Mouse (Mus musculus) neural tube, embryonic 12.5 days (tissue): ENCODE data around the gene 4930524B15Rik. TPM values are rescaled to one million over a fixed set of nuclear protein-coding genes. Genes with fewer than 3 reads are reported as not detected.
"Not testable (repeated sequence)": the region's sequence is repeated elsewhere in the genome, so short reads cannot be mapped to it uniquely, and the experiment has no call there.

Source experiments
- ATAC-seq: fragments of 200-750 bp; cut with Nextera tagmentation; 2 replicates; pipeline ENCODE4 v1.8.0; 2017; ENCODE audit warnings: low read depth, mild to moderate bottlenecking, moderate TSS enrichment, moderate library complexity; ENCODE audit not compliant: low FRiP score
- H3K27ac ChIP-seq: fragments of 300-500 bp; sonication (generic); 2 replicates; pipeline ENCODE4 v1.5.1; 2016
- H3K27me3 ChIP-seq: fragments of 300-500 bp; sonication (generic); replicated peaks from 2 replicates; pipeline ENCODE4 v1.6.1; 2016; ENCODE audit warnings: mild to moderate bottlenecking
- H3K36me3 ChIP-seq: fragments of 300-500 bp; sonication (generic); 2 replicates; pipeline ENCODE4 v1.6.1; 2016; ENCODE audit warnings: mild to moderate bottlenecking
- H3K4me1 ChIP-seq: fragments of 300-500 bp; sonication (generic); 2 replicates; pipeline ENCODE4 v1.6.1; 2016
- H3K4me2 ChIP-seq: fragments of 300-500 bp; sonication (generic); replicated peaks from 2 replicates; pipeline ENCODE4 v1.6.1; 2016; ENCODE audit warnings: mild to moderate bottlenecking
- H3K4me3 ChIP-seq: fragments of 300-500 bp; sonication (generic); 2 replicates; pipeline ENCODE4 v1.5.1; 2016
- H3K9ac ChIP-seq: fragments of 300-500 bp; sonication (generic); 2 replicates; pipeline ENCODE4 v1.6.1; 2016; ENCODE audit warnings: mild to moderate bottlenecking
- H3K9me3 ChIP-seq: fragments of 300-500 bp; sonication (generic); 2 replicates; pipeline ENCODE4 v1.6.1; 2016; ENCODE audit warnings: mild to moderate bottlenecking
- WGBS: fragments of 180-500 bp; shearing (Covaris S2); methylation state at CpG from one replicate; pipeline ENCODE4 v1.1.7; 2016; 5-methylcytosine and 5-hydroxymethylcytosine counted together
- polyA plus RNA-seq: library from polyadenylated mRNA; unstranded; fragments of >200 nt; fragmentation: Nextera tagmentation; extraction: Ambion mirVana; gene quantifications from 2 replicates; pipeline ENCODE4 v1.2.1, GENCODE M21; 2016

Gene 4930524B15Rik
- polyA plus RNA-seq, 1 experiment from 2014 or later, result 0.15 TPM

GRCm38 (mm10) chr11:31960071-31960470, 5.3 kb upstream of the 4930524B15Rik start:
- no peaks in the 10 kb centered on the region for H3K9me3 ChIP-seq
- no peaks in the 10 kb centered on the region for H3K4me1 ChIP-seq
- no peak for ATAC-seq
- H3K27ac ChIP-seq, result no peak overlapping the region
- H3K27me3 ChIP-seq, result no peaks in the 10 kb centered on the region
- H3K36me3 ChIP-seq, result no peaks in the 10 kb centered on the region
- no peak overlapping the region for H3K4me2 ChIP-seq
- H3K9ac ChIP-seq, result no peak overlapping the region
- H3K4me3 ChIP-seq, result no peak overlapping the region

GRCm38 (mm10) chr11:31963993-31964392, 1.4 kb upstream of the 4930524B15Rik start:
- WGBS, result 96% methylated on average over 1 of the region's 1 CpGs
- Histone ChIP-seq H3K9me3 (no peaks in the 10 kb centered on the region), H3K36me3 (no peaks in the 10 kb centered on the region), H3K4me3 (no peak overlapping the region), H3K4me2 (no peak overlapping the region), H3K9ac (no peak overlapping the region), H3K4me1 (peaks cover 6% of the 10 kb centered on the region; the same call in 1 of the 2 replicates), H3K27me3 (no peaks in the 10 kb centered on the region), H3K27ac (no peak overlapping the region)
- ATAC-seq, result no peak

GRCm38 (mm10) chr11:31974132-31974531, 8.7 kb downstream of the 4930524B15Rik start:
- Histone ChIP-seq H3K4me3 (no peak overlapping the region), H3K9me3 (no peaks in the 10 kb centered on the region), H3K4me1 (no peaks in the 10 kb centered on the region), H3K36me3 (no peaks in the 10 kb centered on the region), H3K4me2 (no peak overlapping the region), H3K27me3 (no peaks in the 10 kb centered on the region), H3K9ac (no peak overlapping the region), H3K27ac (no peak overlapping the region)
- no peak for ATAC-seq
- 87% methylated on average over 4 of the region's 4 CpGs for WGBS

GRCm38 (mm10) chr11:31974826-31975225, 9.4 kb downstream of the 4930524B15Rik start:
- WGBS, result 64% methylated on average over 8 of the region's 8 CpGs
- no peaks in the 10 kb centered on the region for H3K4me1 ChIP-seq
- no peaks in the 10 kb centered on the region for H3K27me3 ChIP-seq
- H3K27ac ChIP-seq, result no peak overlapping the region
- no peaks in the 10 kb centered on the region for H3K36me3 ChIP-seq
- no peak overlapping the region for H3K4me2 ChIP-seq
- no peak for ATAC-seq
- H3K9me3 ChIP-seq, result 0 out of 2 replicates have a peak, but pooled peaks cover under 1% of the 10 kb centered on the region
- no peak overlapping the region for H3K4me3 ChIP-seq
- H3K9ac ChIP-seq, result no peak overlapping the region

GRCm38 (mm10) chr11:31975678-31976077, 10.3 kb downstream of the 4930524B15Rik start:
- 84% methylated on average over 5 of the region's 5 CpGs for WGBS
- Histone ChIP-seq H3K27me3 (no peaks in the 10 kb centered on the region), H3K4me1 (no peaks in the 10 kb centered on the region), H3K9me3 (peaks cover 5% of the 10 kb centered on the region; the same call in 1 of the 2 replicates), H3K9ac (no peak overlapping the region), H3K36me3 (no peaks in the 10 kb centered on the region), H3K4me3 (no peak overlapping the region), H3K27ac (no peak overlapping the region), H3K4me2 (no peak overlapping the region)
- no peak for ATAC-seq

- Histone ChIP-seq H3K4me1 (no peaks in the 10 kb centered on the region), H3K4me3 (no peak overlapping the region), H3K36me3 (no peaks in the 10 kb centered on the region), H3K4me2 (no peak overlapping the region), H3K27ac (no peak overlapping the region), H3K27me3 (no peaks in the 10 kb centered on the region), H3K9ac (no peak overlapping the region), H3K9me3 (peaks cover 5% of the 10 kb centered on the region; the same call in 1 of the 2 replicates)
- WGBS, result 77% methylated on average over 5 of the region's 5 CpGs
- no peak for ATAC-seq
These were observed 10.7 kb downstream of the 4930524B15Rik start for GRCm38 (mm10) chr11:31976137-31976536.

GRCm38 (mm10) chr11:31980089-31980488, 14.7 kb downstream of the 4930524B15Rik start:
- not testable (repeated sequence) for H3K4me2 ChIP-seq, H3K27ac ChIP-seq, H3K9ac ChIP-seq, H3K27me3 ChIP-seq, H3K9me3 ChIP-seq, ATAC-seq, H3K4me3 ChIP-seq, H3K36me3 ChIP-seq, H3K4me1 ChIP-seq
- 87% methylated on average over 5 of the region's 5 CpGs for WGBS

- Histone ChIP-seq H3K27me3 (no peaks in the 10 kb centered on the region), H3K36me3 (no peaks in the 10 kb centered on the region), H3K9ac (no peak overlapping the region), H3K4me2 (no peak overlapping the region), H3K27ac (no peak overlapping the region), H3K9me3 (peaks cover 8% of the 10 kb centered on the region), H3K4me1 (no peaks in the 10 kb centered on the region), H3K4me3 (no peak overlapping the region)
- no peak for ATAC-seq
- 91% methylated on average over 7 of the region's 7 CpGs for WGBS
These were observed 16.4 kb downstream of the 4930524B15Rik start for GRCm38 (mm10) chr11:31981830-31982229.

GRCm38 (mm10) chr11:31982247-31982943, 17.0 kb downstream of the 4930524B15Rik start:
- H3K4me1 ChIP-seq, H3K4me2 ChIP-seq, H3K36me3 ChIP-seq, H3K9ac ChIP-seq, ATAC-seq, H3K27me3 ChIP-seq, H3K9me3 ChIP-seq, H3K27ac ChIP-seq, H3K4me3 ChIP-seq: not testable (repeated sequence)
- 88% methylated on average over 13 of the region's 13 CpGs for WGBS

- Histone ChIP-seq H3K4me3 (no peak overlapping the region), H3K9ac (no peak overlapping the region), H3K4me2 (no peak overlapping the region), H3K9me3 (peaks cover 8% of the 10 kb centered on the region), H3K27me3 (no peaks in the 10 kb centered on the region), H3K36me3 (no peaks in the 10 kb centered on the region), H3K4me1 (no peaks in the 10 kb centered on the region), H3K27ac (no peak overlapping the region)
- no peak for ATAC-seq
These were observed 17.9 kb downstream of the 4930524B15Rik start for GRCm38 (mm10) chr11:31983249-31983648.

- no peak for ATAC-seq
- Histone ChIP-seq H3K4me1 (no peaks in the 10 kb centered on the region), H3K36me3 (no peaks in the 10 kb centered on the region), H3K9me3 (peaks cover 8% of the 10 kb centered on the region), H3K9ac (no peak overlapping the region), H3K27ac (no peak overlapping the region), H3K4me2 (no peak overlapping the region), H3K4me3 (no peak overlapping the region), H3K27me3 (no peaks in the 10 kb centered on the region)
- WGBS, result 59% methylated on average over 2 of the region's 2 CpGs
These were observed 19.4 kb downstream of the 4930524B15Rik start for GRCm38 (mm10) chr11:31984786-31985185.

GRCm38 (mm10) chr11:31992535-31992934, 27.1 kb downstream of the 4930524B15Rik start:
- no peaks in the 10 kb centered on the region for H3K36me3 ChIP-seq
- H3K27ac ChIP-seq, result no peak overlapping the region
- H3K9me3 ChIP-seq, result no peaks in the 10 kb centered on the region
- H3K4me1 ChIP-seq, result no peaks in the 10 kb centered on the region
- no peak overlapping the region for H3K4me3 ChIP-seq
- no peaks in the 10 kb centered on the region for H3K27me3 ChIP-seq
- no peak overlapping the region for H3K4me2 ChIP-seq
- 91% methylated on average over 3 of the region's 3 CpGs for WGBS
- no peak for ATAC-seq
- H3K9ac ChIP-seq, result no peak overlapping the region

GRCm38 (mm10) chr11:31999716-32000115, 34.3 kb downstream of the 4930524B15Rik start:
- no peak overlapping the region for H3K27ac ChIP-seq
- no peak overlapping the region for H3K9ac ChIP-seq
- H3K27me3 ChIP-seq, result no peaks in the 10 kb centered on the region
- no peaks in the 10 kb centered on the region for H3K9me3 ChIP-seq
- no peak overlapping the region for H3K4me3 ChIP-seq
- H3K4me1 ChIP-seq, result peaks cover 18% of the 10 kb centered on the region
- H3K4me2 ChIP-seq, result no peak overlapping the region
- ATAC-seq, result no peak
- WGBS, result 44% methylated on average over 2 of the region's 2 CpGs
- H3K36me3 ChIP-seq, result peaks cover 13% of the 10 kb centered on the region
